Mouse (Mus musculus): Measurements from ENCODE around the gene Sirt2.
A peak's percentile ranks its signal among the peaks of the same experiment; 100 is the strongest.

Gene Sirt2

DNA sequence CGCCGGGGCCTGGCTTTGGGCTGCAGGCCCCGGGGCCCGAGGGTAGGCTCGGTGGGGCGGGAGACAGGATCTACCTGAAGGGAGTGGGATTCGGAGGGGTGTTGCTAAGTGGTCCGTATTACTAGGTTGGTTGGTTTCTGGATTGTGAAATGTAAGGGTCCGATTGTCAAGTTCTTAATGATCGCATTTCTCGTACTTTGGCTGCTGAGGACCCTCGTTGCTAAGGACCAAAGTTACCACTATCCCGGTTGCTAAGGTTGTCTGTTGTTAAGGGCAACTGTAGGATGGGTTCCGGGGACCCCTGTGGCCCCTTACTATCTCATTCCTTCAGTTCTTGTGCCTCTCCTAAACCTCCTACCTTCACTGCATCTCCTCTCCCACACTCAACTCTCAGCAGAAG lies 375 bp downstream of the Sirt2 start:
- no peak for DNase-seq (ENCODE audit: low read depth)

DNA sequence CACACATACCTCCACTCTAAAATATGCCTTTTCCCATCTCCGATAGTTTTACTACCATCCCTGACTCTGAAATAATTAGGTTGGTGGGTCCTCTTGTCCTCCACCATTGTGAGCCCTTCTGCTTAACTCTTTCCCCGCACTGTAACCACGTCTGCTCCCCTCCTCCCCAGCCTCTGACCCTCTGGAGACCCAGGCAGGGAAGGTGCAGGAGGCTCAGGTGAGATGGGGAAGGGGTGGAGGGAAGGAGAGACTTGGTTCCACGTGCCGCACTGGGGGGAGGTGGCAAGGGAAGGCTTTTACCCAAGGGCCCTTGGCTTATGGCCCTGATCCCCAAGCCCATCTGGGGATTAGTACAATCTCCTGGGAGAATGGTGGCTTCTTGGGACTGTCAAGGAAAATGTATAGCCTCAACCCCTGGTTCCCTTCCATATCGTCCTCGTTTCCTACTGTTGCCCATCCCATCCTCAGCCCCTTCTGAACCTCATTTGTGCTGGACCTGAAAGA lies 979 bp downstream of the Sirt2 start, which contains the start of gene Nfkbib:
TSS of gene Nfkbib (minus strand) at position 51 of the 504 bp plus-strand sequence.
- DNase-seq (ENCODE audit: low read depth), result no peak

GRCm38 (mm10) chr7:28769414-28769958 lies 3.0 kb downstream of the Sirt2 start:
- no peak for DNase-seq (ENCODE audit: low read depth)

- DNase-seq (ENCODE audit: low read depth), result no peak
Measured at GRCm38 (mm10) chr7:28770309-28770708, 3.8 kb downstream of the Sirt2 start.

GRCm38 (mm10) chr7:28771867-28772266 lies 5.3 kb downstream of the Sirt2 start:
- no peak for DNase-seq (ENCODE audit: low read depth)

- DNase-seq (ENCODE audit: low read depth), result no peak
Measured at GRCm38 (mm10) chr7:28773163-28773562, 6.6 kb downstream of the Sirt2 start.

DNA sequence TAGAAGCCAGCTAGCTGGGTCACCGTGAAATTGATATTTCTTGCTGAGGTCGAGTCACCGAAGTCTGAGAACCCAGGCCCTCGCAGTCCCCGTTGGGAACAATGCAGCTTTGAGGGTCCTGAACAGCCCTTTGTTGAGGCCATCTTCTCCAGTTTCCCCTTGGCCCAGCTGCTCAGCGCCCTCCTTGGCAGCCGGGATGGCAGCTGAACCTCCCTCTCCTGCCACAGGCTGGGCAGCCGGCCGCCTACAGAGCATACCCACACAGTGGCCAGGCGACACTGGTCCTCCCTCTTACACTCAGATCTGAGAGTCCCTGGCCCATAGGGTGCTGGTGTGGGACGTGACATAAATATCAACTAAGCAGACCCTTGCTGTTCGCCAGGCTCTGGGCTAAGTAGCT lies 7.6 kb downstream of the Sirt2 start:
- DNase-seq (ENCODE audit: low read depth), result no peak

DNA sequence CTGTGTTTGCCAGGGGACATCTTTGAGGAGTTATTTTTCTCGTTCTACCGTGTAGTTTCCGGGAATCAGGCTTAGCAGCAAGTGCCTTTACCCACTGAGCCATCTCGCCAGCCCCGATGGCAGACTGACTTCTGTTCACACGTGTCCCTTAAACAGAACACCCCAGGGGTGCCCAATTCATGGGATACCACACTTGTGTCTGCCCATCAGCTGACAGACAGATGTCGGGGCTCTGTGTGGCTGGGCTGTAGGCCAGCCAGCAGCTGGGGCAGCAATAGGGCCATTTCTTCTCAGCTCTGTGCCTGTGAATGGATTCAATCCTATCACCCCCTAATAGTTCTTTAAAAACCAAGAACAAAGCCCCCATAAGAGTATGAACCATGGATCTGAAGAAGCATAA lies 8.6 kb downstream of the Sirt2 start:
- DNase-seq (ENCODE audit: low read depth), result no peak

DNA sequence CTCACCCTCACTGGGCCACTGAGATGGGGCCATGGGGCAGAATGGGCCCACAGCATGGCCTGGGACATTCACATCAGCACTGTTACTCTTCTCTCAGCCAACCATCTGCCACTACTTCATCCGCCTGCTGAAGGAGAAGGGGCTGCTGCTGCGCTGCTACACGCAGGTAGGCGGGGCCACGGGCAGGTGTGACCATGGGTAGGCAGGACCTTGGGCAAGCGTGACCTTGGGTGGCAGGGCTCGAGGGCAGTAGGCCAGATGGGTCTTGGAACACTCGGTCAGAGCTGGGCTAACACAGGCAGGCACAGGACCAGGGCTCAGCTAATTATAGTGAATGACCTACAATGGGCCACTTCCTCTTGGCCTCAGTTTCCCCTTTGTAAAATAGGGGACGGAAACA lies 12.3 kb downstream of the Sirt2 start:
- DNase-seq (ENCODE audit: low read depth), result no peak

- peak; percentile 95 for DNase-seq (ENCODE audit: low read depth)
Measured at GRCm38 (mm10) chr7:28780067-28780658, 13.6 kb downstream of the Sirt2 start.

GRCm38 (mm10) chr7:28780857-28781256 lies 14.3 kb downstream of the Sirt2 start:
- no peak for DNase-seq (ENCODE audit: low read depth)

- no peak for DNase-seq (ENCODE audit: low read depth)
Measured at GRCm38 (mm10) chr7:28781261-28781663, 14.7 kb downstream of the Sirt2 start.

DNA sequence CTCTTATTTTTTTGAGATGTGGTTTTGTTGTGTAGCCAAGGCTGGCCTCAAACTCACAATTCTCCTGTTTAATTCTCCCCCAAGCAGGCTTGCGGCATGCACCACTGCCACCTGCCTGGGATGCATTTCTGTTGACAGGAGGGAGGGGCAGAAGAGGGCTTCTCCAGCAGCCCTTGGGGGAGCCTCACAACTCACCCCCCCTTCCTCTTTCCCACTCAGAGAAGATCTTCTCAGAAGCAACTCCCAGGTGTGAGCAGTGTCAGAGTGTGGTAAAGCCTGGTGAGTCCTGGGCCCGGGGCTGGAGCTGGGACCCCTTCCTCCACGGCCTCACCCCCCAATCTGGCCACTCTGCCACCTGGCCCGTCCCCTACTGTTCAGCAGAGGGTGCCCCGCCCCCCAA lies 18.6 kb downstream of the Sirt2 start:
- no peak for DNase-seq (ENCODE audit: low read depth)

- DNase-seq (ENCODE audit: low read depth), result no peak
Measured at GRCm38 (mm10) chr7:28787884-28788283, 21.3 kb downstream of the Sirt2 start.

DNA sequence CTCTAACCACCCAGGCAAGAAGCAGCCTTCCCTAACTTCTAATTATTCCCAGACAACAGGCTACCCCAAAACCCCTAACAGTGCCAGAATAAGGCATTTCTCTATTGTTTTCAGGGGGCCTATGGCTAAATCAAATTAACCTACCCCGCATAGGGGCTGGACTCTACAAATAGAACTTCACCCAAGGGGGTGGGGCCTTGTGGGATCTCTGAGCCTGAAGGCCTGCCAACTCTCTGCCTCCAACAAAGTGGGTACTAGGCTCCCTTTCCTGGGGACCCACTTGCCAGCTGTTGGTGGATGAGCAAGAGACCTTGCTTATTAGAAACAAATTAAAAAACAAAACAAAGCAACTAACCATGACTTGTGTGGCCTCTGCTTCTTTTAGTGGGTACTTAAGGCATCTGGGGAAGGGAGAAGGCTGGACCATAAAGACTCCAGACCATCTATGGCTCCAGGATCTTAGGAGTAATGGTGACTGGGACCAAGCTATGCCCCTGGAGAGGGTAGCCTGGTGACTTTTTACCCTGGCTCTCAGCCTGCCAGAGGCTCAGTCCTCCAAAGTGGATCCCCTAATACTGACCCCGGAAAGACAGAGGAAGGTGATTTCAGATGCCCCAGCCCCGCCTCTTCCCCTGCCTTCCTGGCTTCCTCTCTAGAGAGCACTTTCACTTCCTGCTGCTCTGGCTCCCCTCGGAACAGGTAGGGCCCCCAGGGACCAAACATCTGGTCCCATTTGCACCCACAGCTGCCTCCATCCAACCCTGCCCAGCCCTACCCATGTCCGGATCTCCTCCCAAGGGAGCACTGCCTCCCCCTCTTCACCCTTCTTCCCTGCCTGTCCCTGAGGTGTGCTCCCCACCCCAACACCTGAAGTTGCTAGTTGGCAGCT lies 22.0 kb downstream of the Sirt2 start, which contains the start of gene Rinl:
TSS of gene Rinl (plus strand) at position 663 of the 889 bp plus-strand sequence.
- no peak for DNase-seq (ENCODE audit: low read depth)

DNA sequence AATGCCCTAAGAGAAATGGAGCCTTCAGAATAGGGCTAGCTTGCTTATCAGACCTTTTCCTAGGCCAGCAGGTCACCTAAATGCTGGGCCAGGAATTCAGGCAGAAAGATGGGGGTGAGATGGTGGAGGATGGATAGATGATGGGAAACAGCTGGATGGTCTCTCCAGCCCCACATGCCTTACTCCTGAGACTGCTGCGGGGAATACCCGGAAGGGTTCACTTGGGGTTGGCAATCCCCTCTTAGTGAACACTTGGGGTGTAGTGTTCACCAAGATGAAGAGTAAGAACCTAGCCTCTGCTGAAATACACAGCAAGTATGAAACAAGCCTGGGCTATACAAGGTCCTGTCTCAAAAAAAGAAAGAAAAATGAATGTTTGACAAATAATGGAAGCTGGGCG lies 22.7 kb downstream of the Sirt2 start:
- no peak for DNase-seq (ENCODE audit: low read depth)

DNA sequence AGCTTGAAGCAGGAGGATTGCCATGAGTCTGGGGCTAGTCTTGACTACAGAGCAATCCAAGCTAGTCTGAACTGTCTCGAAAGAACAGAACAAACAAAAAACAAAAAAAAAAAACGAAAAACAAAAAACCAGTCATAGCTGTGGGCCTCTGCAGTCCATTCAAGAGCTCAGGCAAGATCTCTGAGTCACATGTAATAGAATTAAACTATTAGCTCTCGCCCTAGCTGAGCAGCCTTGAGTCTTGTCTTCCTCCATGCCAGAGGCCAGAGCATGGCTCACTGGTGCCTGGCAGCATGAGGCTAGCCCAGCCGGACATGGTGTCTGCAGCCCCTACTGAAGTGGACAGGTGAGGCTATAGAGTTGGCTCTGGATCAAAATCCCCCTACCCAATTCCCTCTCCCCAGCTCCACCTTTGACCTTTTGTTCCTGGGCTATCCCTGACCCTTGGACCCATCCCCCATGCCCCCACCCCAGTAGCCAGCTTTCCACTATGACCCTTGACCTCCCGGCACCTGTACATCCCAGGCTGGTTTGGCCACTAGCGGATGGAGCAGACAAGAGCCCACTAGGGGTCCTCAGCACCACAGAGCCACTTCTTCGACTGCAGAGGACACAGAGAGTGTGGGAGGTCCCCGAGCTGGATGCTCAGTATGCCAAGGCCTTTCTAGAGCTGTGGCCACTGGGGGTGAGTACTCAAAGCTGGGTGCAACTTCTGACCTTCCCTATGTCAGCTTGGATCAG lies 23.7 kb downstream of the Sirt2 start:
- no peak for DNase-seq (ENCODE audit: low read depth)

DNA sequence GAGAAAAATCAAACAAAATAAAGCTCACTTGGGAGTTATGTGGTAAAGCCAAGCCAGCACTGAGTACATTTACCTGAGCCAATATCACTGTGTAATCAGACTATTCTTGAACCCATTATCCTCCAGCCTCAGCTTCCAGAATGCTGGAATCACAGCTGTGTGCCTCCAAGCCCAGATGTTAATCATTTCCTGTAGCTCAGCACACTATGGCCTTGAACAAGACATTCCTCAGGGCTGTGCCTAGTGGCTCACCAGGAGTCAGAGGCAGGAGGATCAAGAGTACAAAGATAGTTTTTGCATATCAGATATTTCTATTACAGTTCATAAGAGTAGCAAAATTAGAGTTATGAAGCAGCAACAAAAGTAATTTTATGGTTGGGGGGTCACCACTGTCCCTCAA lies 25.2 kb downstream of the Sirt2 start:
- no peak for DNase-seq (ENCODE audit: low read depth)

DNA sequence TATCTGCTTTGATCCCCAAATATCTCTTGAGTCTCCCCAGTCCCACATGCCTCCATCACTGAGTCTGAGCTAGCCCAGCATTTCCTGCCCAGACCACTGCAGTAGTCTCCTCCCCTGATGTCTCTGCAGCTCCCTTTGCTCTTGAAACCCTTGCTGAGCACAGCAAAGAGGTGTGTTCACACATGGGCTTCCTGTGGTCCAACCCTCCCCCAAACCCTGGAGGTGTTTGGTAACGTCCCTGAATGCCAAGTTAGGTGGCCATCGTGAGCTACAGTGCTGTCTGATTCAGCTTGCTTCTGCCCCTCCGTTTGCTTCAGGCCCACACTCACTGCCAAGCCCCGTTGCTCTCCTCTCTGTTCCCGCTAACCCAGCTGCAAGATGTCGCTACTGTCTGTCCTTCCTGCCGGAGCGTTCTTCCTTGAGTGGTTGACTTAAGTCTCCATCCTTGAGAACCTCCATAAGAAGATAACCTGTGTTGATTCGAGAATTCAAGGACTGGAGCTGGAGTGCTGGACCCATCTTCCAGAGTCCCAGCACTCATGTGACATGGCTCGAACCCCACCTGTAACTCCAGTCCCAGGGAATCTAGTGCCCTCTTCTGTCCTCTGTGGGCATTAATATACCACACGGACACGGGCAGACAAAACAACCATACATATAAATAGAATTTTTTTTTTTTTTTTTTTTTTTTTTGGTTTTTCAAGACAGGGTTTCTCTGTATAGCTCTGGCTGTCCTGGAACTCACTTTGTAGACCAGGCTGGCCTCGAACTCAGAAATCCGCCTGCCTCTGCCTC lies 26.1 kb downstream of the Sirt2 start:
- DNase-seq (ENCODE audit: low read depth), result no peak

- DNase-seq (ENCODE audit: low read depth), result no peak
Measured at GRCm38 (mm10) chr7:28793834-28794233, 27.3 kb downstream of the Sirt2 start.

DNA sequence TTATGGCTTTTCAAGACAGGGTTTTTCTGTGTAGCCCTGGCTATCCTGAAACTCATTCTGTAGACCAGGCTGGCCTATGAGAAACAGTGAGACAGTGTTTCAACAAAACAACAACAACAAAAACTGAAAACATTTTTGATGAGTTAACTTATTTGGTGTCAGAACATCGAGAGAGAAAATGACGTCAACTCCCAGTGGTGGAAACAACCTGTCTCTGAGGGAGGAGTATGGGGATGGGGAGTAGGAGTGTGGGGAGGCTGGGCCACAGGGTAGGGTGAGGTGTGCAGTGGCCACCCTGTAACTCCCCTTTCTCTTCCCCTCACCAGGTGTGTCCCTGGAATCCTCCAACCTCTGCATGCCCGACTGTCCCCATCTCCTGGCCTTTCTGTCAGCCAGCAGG lies 28.0 kb downstream of the Sirt2 start:
- DNase-seq (ENCODE audit: low read depth), result no peak

Data from c-Kit-positive CD71-negative TER-119-negative erythroid progenitor cells, embryonic 14.5 days (primary cell).